ENCODE assay signal across 8 mouse cellular contexts in genomic region chr7:83668724-83669123, GRCm38 (mm10). TPM values are rescaled to one million over a fixed set of nuclear protein-coding genes. Genes with fewer than 3 reads are reported as not detected.
A peak's percentile ranks its signal among the peaks of the same experiment; 100 is the strongest.
DNase-seq lines count a peak whose midpoint lies in the region; ATAC-seq and TF ChIP-seq lines count a peak whose summit lies in the region.

No protein-coding gene starts in this region.

- no peak overlapping the region for H3K4me2 ChIP-seq in heart, postnatal 0 days (ENCODE audit: low read depth, low read length)
- no peak overlapping the region for H3K4me2 ChIP-seq in midbrain, embryonic 12.5 days (replicated peaks)

- H3K79me2 ChIP-seq in MEL (ENCODE audit: control insufficient read depth, insufficient read depth, low read length, poor library complexity): no peaks in the 10 kb centered on the region

- no peak for TF ChIP-seq EP300 in heart, postnatal 0 days (IDR thresholded peaks at IDR 0.05; ENCODE audit: low read depth)
- TF ChIP-seq EP300 in MEL (IDR thresholded peaks at IDR 0.05; ENCODE audit: low read depth in 1 of 2, low read length in 2 of 2): no peak

- no peak for TF ChIP-seq POLR2A in MEL (IDR thresholded peaks at IDR 0.05; ENCODE audit: control insufficient read depth in 1 of 2, insufficient read depth in 1 of 2, low read depth in 1 of 2, low read length in 2 of 2, poor library complexity in 1 of 2)

- intact Hi-C loops in gastrocnemius, postnatal 14 days (cut with DNase I; ENCODE audit: low total_unique reads): loop anchor here (5.0 kb wide), 1 partner anchor 134 kb away; no protein-coding TSS in a partner anchor

- TF ChIP-seq RAD21 in MEL (IDR thresholded peaks at IDR 0.05; ENCODE audit: low read depth, low read length): peak; percentile 22

- H3K9ac ChIP-seq in heart, postnatal 0 days (replicated peaks; ENCODE audit: low read depth, low read length): no peak overlapping the region
- H3K9ac ChIP-seq in MEL (ENCODE audit: control insufficient read depth, low read depth, low read length, poor library complexity, severe bottlenecking): no peak overlapping the region
- H3K9ac ChIP-seq in midbrain, embryonic 12.5 days (replicated peaks): no peak overlapping the region

- H3K9me3 ChIP-seq in heart, postnatal 0 days (replicated peaks; ENCODE audit: control insufficient read depth, low read length): no peaks in the 10 kb centered on the region
- H3K9me3 ChIP-seq in MEL (replicated peaks; ENCODE audit: insufficient read depth, low read length): no peaks in the 10 kb centered on the region
- H3K9me3 ChIP-seq in midbrain, embryonic 12.5 days: no peaks in the 10 kb centered on the region

- ATAC-seq in heart, postnatal 0 days (ENCODE audit: insufficient read depth, low read depth): no peak
- ATAC-seq in midbrain, embryonic 12.5 days (ENCODE audit: low FRiP score, low read depth): peak; percentile 47; the same call in 1 of the 2 replicates

- no peak overlapping the region for H3K27ac ChIP-seq in heart, postnatal 0 days (ENCODE audit: low read depth)
- no peak overlapping the region for H3K27ac ChIP-seq in MEL (ENCODE audit: control insufficient read depth, low read depth, low read length)
- H3K27ac ChIP-seq in midbrain, embryonic 12.5 days (replicated peaks): no peak overlapping the region

- DNase-seq in heart, postnatal 0 days (ENCODE audit: low spot score): peak; percentile 67
- no peak for DNase-seq in heart, adult 8-10 months (ENCODE audit: low spot score)
- DNase-seq in MEL (ENCODE audit: low read depth, low spot score): no peak
- peak; percentile 61 to 63 for DNase-seq in cerebellum, postnatal 36 days
- DNase-seq in gastrocnemius, postnatal 14 days: peak; percentile 58
- DNase-seq in layer of hippocampus, postnatal 14 days (ENCODE audit: low spot score in 2 of 2): peak; percentile 62 to 72
- DNase-seq in thymus, postnatal 14 days: peak; percentile 60

- H3K27me3 ChIP-seq in heart, postnatal 0 days (ENCODE audit: control insufficient read depth, insufficient read depth, low read length): no peaks in the 10 kb centered on the region
- H3K27me3 ChIP-seq in MEL (ENCODE audit: control insufficient read depth in 1 of 2, insufficient read depth in 2 of 2, low read length in 2 of 2): no peaks in the 10 kb centered on the region; a peak in 1 of 4 replicates
- H3K27me3 ChIP-seq in midbrain, embryonic 12.5 days: no peaks in the 10 kb centered on the region

- TF ChIP-seq CTCF in heart, postnatal 0 days (IDR thresholded peaks at IDR 0.05; ENCODE audit: low read depth): peak; percentile 80
- TF ChIP-seq CTCF in MEL (IDR thresholded peaks at IDR 0.05 in 2 of 3, conservative IDR thresholded peaks at IDR 0.05 in 1 of 3; ENCODE audit: control insufficient read depth in 1 of 3, insufficient read depth in 1 of 3, low read depth in 2 of 3, low read length in 3 of 3, poor library complexity in 1 of 3, severe bottlenecking in 1 of 3): peak; percentile 15 to 44 (median 34); a peak in 5 of 6 replicates

- H3K36me3 ChIP-seq in heart, postnatal 0 days (replicated peaks; ENCODE audit: control insufficient read depth, insufficient read depth, low read length): no peaks in the 10 kb centered on the region
- no peaks in the 10 kb centered on the region for H3K36me3 ChIP-seq in MEL (ENCODE audit: control insufficient read depth in 1 of 2, insufficient read depth in 2 of 2, low read length in 2 of 2)
- H3K36me3 ChIP-seq in midbrain, embryonic 12.5 days: no peaks in the 10 kb centered on the region

- 15% methylated on average over 1 of the region's 1 CpGs for WGBS in heart, postnatal 0 days
- 22% methylated on average over 1 of the region's 1 CpGs for WGBS in midbrain, embryonic 12.5 days

- no peak overlapping the region for H3K4me3 ChIP-seq in heart, postnatal 0 days (ENCODE audit: low read depth, low read length)
- H3K4me3 ChIP-seq in MEL (ENCODE audit: control insufficient read depth in 1 of 2, insufficient read depth in 1 of 2, low read depth in 2 of 2, low read length in 2 of 2): no peak overlapping the region
- no peak overlapping the region for H3K4me3 ChIP-seq in midbrain, embryonic 12.5 days

- H3K4me1 ChIP-seq in heart, postnatal 0 days (ENCODE audit: control insufficient read depth, insufficient read depth): no peaks in the 10 kb centered on the region
- H3K4me1 ChIP-seq in MEL (ENCODE audit: control insufficient read depth in 1 of 2, insufficient read depth in 2 of 2, low read length in 2 of 2): no peaks in the 10 kb centered on the region
- H3K4me1 ChIP-seq in midbrain, embryonic 12.5 days: no peaks in the 10 kb centered on the region

TF ChIP-seq in MEL, 35 proteins besides CTCF, POLR2A, EP300 and RAD21:
- TF ChIP-seq MXI1 (IDR thresholded peaks at IDR 0.05; ENCODE audit: low read depth, low read length) (no peak), ZNF384 (IDR thresholded peaks at IDR 0.05; ENCODE audit: low read depth, low read length) (no peak), ETS1 (IDR thresholded peaks at IDR 0.05; ENCODE audit: low read depth, low read length) (no peak), JUND (IDR thresholded peaks at IDR 0.05; ENCODE audit: low read depth, low read length) (no peak), TAL1 (IDR thresholded peaks at IDR 0.05; ENCODE audit: low read length) (no peak)

RNA-seq across cellular contexts. Expression of gene Stard5, which starts 37.0 kb away (rescaled TPM):
- total RNA-seq in heart, postnatal 0 days (2014; rRNA removed; ENCODE audit: low replicate concordance): 12.1 and 14.8 TPM in 2 replicates
- polyA plus RNA-seq in heart, postnatal 0 days (2015; fragmentation: Nextera tagmentation; extraction: Ambion mirVana): 20.0 and 20.6 TPM in 2 replicates
- total RNA-seq in heart, adult 8-10 months (2022): 10 to 100 TPM in 2 of 4 experiments, 1 to 10 TPM in 2; 7.6 to 11.6 (median 9.3) TPM
- 1.9 and 2.3 TPM in 2 replicates for total RNA-seq in MEL (2012; rRNA removed)
- polyA plus RNA-seq in MEL (2012; ENCODE audit: insufficient read depth in 1 of 2, insufficient read length in 2 of 2, low read depth in 1 of 2, low replicate concordance in 2 of 2, missing spikeins in 1 of 2): 1 to 10 TPM in 1 of 2 experiments, not detected in 1; 3.1 TPM
- 1 to 10 TPM; 6.9 to 8.0 TPM for total RNA-seq in gastrocnemius, postnatal 14 days (2021)
- 10 to 100 TPM; 17.6 to 18.5 TPM for total RNA-seq in layer of hippocampus, postnatal 14 days (2021)
- 10.8 and 12.0 TPM in 2 replicates for polyA plus RNA-seq in midbrain, embryonic 12.5 days (2016; fragmentation: Nextera tagmentation; extraction: Ambion mirVana)

Comparison
In these comparisons a context has a peak if more than half of its experiments do, and no peak if none do; other contexts are left out.
1. DNase-seq: peak in heart, postnatal 0 days (single experiment), cerebellum, postnatal 36 days (2 of 2), gastrocnemius, postnatal 14 days (single experiment), layer of hippocampus, postnatal 14 days (2 of 2) and thymus, postnatal 14 days (single experiment); none in heart, adult 8-10 months (single experiment) and MEL (single experiment).